Mouse (Mus musculus) limb, embryonic 13.5 days (tissue): ENCODE results near the gene Olfr196. TPM values are rescaled to one million over a fixed set of nuclear protein-coding genes. Genes with fewer than 3 reads are reported as not detected.
"Not testable (repeated sequence)": the region's sequence is repeated elsewhere in the genome, so short reads cannot be mapped to it uniquely, and the experiment has no call there.

ENCODE experiments used
- ATAC-seq: fragments of 200-750 bp; cut with Nextera tagmentation; 2 replicates; pipeline ENCODE4 v1.8.0; 2017; ENCODE audit warnings: low read depth, moderate number of reproducible peaks, moderate TSS enrichment; ENCODE audit not compliant: low FRiP score
- H3K27ac ChIP-seq: fragments of 300-500 bp; sonication (generic); 2 replicates; pipeline ENCODE4 v1.5.1; 2015; ENCODE audit warnings: inconsistent platforms, mild to moderate bottlenecking, moderate library complexity
- H3K27me3 ChIP-seq: fragments of 300-500 bp; sonication (generic); 2 replicates; pipeline ENCODE4 v1.6.1; 2015; ENCODE audit warnings: mild to moderate bottlenecking, inconsistent platforms
- H3K36me3 ChIP-seq: fragments of 300-500 bp; sonication (generic); 2 replicates; pipeline ENCODE4 v1.6.1; 2015; ENCODE audit warnings: inconsistent platforms, mild to moderate bottlenecking, moderate library complexity
- H3K4me1 ChIP-seq: fragments of 300-500 bp; sonication (generic); 2 replicates; pipeline ENCODE4 v1.6.1; 2015; ENCODE audit warnings: inconsistent platforms
- H3K4me2 ChIP-seq: fragments of 300-500 bp; sonication (generic); replicated peaks from 2 replicates; pipeline ENCODE4 v1.6.1; 2015; ENCODE audit warnings: inconsistent platforms, mild to moderate bottlenecking, moderate library complexity
- H3K4me3 ChIP-seq: fragments of 300-500 bp; sonication (generic); 2 replicates; pipeline ENCODE4 v1.5.1; 2015; ENCODE audit warnings: moderate library complexity, mild to moderate bottlenecking, inconsistent platforms
- H3K9ac ChIP-seq: fragments of 300-500 bp; sonication (generic); 2 replicates; pipeline ENCODE4 v1.6.1; 2015; ENCODE audit warnings: mild to moderate bottlenecking, inconsistent platforms
- H3K9me3 ChIP-seq: fragments of 300-500 bp; sonication (generic); 2 replicates; pipeline ENCODE4 v1.6.1; 2016; ENCODE audit warnings: inconsistent platforms
- WGBS: fragments of 180-500 bp; shearing (Covaris S2); methylation state at CpG from one replicate; pipeline ENCODE4 v1.1.7; 2015; 5-methylcytosine and 5-hydroxymethylcytosine counted together
- polyA plus RNA-seq: library from polyadenylated mRNA; unstranded; fragments of >200 nt; fragmentation: Nextera tagmentation; extraction: Ambion mirVana; gene quantifications from 2 replicates; pipeline ENCODE4 v1.2.1, GENCODE M21; 2015

Gene Olfr196
- not detected in 2 replicates for polyA plus RNA-seq

DNA sequence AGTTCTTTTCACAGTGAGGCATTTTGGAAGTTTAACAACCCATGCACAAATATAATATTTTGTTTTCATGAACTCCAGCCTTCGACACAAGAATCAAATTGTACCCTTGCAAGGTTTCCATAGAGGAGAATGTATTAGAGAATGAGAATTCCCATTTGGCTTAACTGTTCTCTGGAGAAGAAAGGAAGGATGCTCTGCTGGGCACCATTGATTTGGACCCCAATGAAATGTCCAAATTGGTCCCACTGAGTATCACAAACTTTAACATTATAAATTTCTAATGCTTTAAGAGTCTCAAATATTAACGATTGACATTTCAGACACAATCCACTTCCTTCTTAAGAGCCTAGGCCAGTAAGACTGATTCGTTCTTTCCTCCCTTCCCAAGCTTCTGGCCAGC, at the start of gene Olfr196:
TSS of gene Olfr196 (minus strand) at position 101 of the 400 bp plus-strand sequence.
- Histone ChIP-seq H3K27ac (no peak within 1 kb of the TSS), H3K27me3 (no peaks in the 10 kb centered on the region), H3K36me3 (no peaks in the 10 kb centered on the region), H3K9ac (no peak within 1 kb of the TSS), H3K9me3 (no peaks in the 10 kb centered on the region), H3K4me2 (no peak within 1 kb of the TSS), H3K4me3 (no peak within 1 kb of the TSS), H3K4me1 (no peaks in the 10 kb centered on the region)
- no peak for ATAC-seq
- 71% methylated on average over 3 of the region's 3 CpGs for WGBS

DNA sequence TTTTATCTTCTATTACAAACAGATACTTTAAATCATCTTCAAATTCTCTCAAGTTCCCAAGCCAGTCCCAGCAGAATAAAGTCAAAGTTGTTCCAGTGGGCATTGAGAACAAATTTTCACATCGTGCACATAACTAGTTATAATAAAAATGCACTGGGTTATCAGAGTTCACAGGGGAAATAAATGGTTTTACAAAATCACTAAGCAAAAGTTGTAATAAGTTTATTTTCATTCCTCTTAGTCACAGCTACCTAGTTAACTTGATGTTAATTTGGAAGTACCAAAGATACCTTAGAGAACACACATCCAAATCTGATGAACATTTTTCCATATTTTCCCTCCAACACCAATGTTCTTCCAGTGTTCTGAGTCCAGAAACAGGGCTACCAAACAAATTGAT, 49.4 kb upstream of the Olfr196 start, which contains the start of gene Olfr199:
TSS of gene Olfr199 (minus strand) at position 101 of the 400 bp plus-strand sequence.
- WGBS, result 73% methylated on average over 1 of the region's 1 CpGs
- ATAC-seq, result not testable (repeated sequence)

DNA sequence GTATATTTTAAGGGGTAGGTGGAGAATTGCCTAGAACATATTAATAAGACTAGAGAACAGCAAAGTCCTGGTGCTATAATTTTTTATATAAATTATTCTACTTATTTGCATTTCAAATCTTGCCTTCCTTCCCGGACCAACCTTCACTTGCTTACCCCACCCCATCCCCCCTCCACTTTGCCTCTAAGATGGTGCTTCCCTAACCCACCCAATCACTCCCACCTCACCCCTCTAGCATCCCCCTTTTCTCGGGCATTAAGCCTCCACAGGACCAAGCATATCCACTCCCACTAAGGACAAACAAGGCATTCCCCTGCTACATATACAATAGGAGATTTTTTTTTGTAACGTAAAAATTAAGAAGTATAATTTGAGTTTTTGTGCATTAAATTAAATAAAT, 47.6 kb upstream of the Olfr196 start:
- H3K27me3 ChIP-seq, H3K4me1 ChIP-seq, H3K36me3 ChIP-seq, H3K4me3 ChIP-seq, ATAC-seq, H3K27ac ChIP-seq, H3K9me3 ChIP-seq, H3K4me2 ChIP-seq, H3K9ac ChIP-seq: not testable (repeated sequence)
- 75% methylated on average over 3 of the region's 3 CpGs for WGBS

More for the DNA sequence above, 49.4 kb upstream of the Olfr196 start, which contains the start of gene Olfr199:
- H3K9me3 ChIP-seq, H3K4me2 ChIP-seq, H3K27me3 ChIP-seq, H3K4me1 ChIP-seq, H3K4me3 ChIP-seq, H3K36me3 ChIP-seq, H3K27ac ChIP-seq, H3K9ac ChIP-seq: not testable (repeated sequence)

DNA sequence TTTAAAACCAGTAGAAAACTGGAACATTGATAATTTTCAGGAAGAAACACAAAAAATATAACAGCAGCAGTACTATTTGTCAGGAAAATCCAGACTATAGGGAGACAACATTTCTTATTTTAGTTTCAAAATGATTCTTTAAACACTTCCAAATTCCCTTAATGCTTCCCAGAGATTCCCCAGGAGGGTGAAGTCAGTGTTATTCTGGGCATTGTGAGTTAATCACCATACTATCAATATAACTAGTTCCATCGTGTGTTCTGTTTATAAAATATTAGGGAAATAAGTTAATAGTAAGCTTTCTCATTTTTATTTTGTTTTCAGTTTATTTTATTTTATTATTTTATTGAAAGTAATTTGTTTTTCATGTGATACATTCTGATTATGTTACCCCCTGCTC, 33.2 kb upstream of the Olfr196 start, which contains the start of gene Olfr198:
TSS of gene Olfr198 (minus strand) at position 101 of the 400 bp plus-strand sequence.
- H3K9me3 ChIP-seq, H3K4me1 ChIP-seq, H3K4me2 ChIP-seq, ATAC-seq, H3K27me3 ChIP-seq, H3K4me3 ChIP-seq, H3K27ac ChIP-seq, H3K9ac ChIP-seq, H3K36me3 ChIP-seq: not testable (repeated sequence)
- WGBS, result 69% methylated on average over 1 of the region's 1 CpGs

DNA sequence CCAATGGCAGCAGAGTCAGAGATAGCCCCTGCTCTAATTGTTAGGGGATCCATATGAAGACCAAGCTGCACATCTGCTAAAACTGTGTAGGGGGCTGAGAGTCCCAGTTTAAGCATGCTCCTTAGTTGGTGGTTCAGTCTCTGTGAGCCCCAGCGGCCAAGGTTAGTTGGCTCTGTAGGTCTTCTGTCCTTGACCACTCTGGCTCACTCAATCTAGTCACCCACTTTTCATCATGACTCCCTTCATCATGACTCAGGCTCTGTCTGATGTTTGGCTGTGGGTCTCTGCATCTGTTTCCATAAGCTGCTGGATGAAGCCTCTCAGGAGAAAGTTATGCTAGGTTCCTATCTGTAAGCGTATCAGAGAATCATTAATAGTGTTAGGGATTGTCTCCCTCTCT, 18.3 kb downstream of the Olfr196 start:
- Histone ChIP-seq H3K27ac (no peak overlapping the region), H3K4me3 (no peak overlapping the region), H3K9ac (no peak overlapping the region), H3K4me1 (no peaks in the 10 kb centered on the region), H3K27me3 (no peaks in the 10 kb centered on the region), H3K36me3 (no peaks in the 10 kb centered on the region), H3K9me3 (no peaks in the 10 kb centered on the region), H3K4me2 (no peak overlapping the region)
- 85% methylated on average over 2 of the region's 2 CpGs for WGBS
- ATAC-seq, result no peak

DNA sequence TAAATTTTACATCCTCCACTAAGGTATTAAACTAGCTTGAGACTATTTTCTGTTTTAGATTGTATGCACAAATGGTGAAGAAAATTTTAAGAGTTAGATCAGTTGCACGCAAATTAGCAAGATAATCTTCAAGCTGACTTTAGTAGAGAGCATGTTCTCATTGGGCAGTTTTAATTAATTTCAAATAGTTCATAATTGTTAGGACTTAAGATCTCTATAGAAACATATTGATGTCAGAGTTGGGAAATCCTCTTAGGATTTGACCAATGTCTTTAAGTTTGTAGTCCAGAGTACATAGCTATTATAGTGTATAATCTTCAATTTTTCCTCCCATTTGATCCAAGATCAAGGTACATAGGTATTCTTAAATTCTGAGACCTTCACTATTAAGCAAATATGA, 23.5 kb downstream of the Olfr196 start, which contains the start of gene Olfr195:
TSS of gene Olfr195 (plus strand) at position 301 of the 400 bp plus-strand sequence.
- H3K4me2 ChIP-seq, result no peak within 1 kb of the TSS
- WGBS, result 82% methylated on average over 1 of the region's 1 CpGs
- no peaks in the 10 kb centered on the region for H3K4me1 ChIP-seq
- no peak within 1 kb of the TSS for H3K9ac ChIP-seq
- H3K9me3 ChIP-seq, result no peaks in the 10 kb centered on the region
- no peaks in the 10 kb centered on the region for H3K27me3 ChIP-seq
- H3K36me3 ChIP-seq, result no peaks in the 10 kb centered on the region
- no peak for ATAC-seq
- H3K27ac ChIP-seq, result no peak within 1 kb of the TSS
- no peak within 1 kb of the TSS for H3K4me3 ChIP-seq

DNA sequence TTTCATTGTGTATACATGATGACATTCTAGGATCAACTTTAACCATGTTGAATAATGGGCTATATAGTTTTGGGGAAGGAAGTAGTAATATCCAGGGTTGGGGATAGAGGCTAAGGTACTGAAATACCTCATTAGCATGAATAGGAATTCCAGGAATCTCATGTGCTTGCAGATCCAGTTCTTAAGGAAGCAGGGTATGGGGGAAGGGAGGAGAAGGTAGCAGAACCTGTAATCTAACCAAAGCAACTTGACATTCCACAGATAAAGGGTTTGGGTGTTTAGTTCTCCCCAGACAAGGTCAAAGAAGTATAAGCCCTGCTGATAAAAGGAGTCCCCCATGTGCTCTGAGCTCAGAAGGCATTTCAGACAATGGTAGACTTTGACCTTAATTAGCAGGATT, 29.1 kb downstream of the Olfr196 start:
- no peaks in the 10 kb centered on the region for H3K27me3 ChIP-seq
- no peaks in the 10 kb centered on the region for H3K36me3 ChIP-seq
- H3K4me3 ChIP-seq, result no peak overlapping the region
- no peaks in the 10 kb centered on the region for H3K9me3 ChIP-seq
- ATAC-seq, result no peak
- H3K27ac ChIP-seq, result no peak overlapping the region
- no peaks in the 10 kb centered on the region for H3K4me1 ChIP-seq
- no peak overlapping the region for H3K9ac ChIP-seq
- no peak overlapping the region for H3K4me2 ChIP-seq

DNA sequence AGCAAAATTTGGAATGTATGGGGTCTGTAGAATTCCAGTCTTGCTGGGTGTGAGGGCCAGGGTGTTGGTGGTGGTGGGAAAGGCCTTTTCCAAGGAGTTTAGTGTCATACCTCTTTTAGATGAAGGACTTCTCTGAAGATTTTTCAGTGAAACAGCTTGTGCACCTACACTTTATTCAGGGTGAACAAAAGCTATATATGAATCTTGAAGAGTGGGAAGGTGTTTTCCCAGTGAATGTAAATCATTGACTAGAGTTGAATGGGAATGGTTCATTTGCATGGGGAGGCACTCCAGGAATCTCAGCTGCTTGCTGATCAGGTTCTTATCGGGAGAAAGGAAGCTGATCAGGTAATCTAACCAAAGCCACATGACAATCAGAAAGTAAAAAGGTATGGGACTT, 39.5 kb downstream of the Olfr196 start:
- H3K27ac ChIP-seq, result no peak overlapping the region
- H3K27me3 ChIP-seq, result no peaks in the 10 kb centered on the region
- 89% methylated on average over 1 of the region's 1 CpGs for WGBS
- no peaks in the 10 kb centered on the region for H3K36me3 ChIP-seq
- H3K9ac ChIP-seq, result no peak overlapping the region
- no peaks in the 10 kb centered on the region for H3K4me1 ChIP-seq
- no peak overlapping the region for H3K4me2 ChIP-seq
- H3K9me3 ChIP-seq, result no peaks in the 10 kb centered on the region
- no peak for ATAC-seq
- H3K4me3 ChIP-seq, result no peak overlapping the region

DNA sequence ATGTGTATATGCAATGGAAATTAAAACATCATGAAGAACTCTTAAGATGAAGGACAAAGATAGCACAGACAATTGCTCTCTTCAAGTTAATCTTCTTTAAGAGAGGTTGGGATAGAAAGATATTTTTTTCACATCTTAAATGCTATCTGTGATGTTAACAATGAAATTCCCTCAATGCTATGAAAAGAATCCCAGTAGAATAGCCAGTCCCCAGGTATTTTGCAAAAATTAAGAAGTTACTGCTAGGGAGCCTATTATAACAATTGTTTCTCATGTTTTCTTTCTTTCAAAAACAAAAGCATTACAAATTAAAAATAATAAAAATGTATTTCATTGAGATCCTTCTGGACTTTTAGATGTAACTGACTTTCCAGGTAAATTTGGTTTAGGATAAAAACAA, 49.3 kb downstream of the Olfr196 start, which contains the start of gene Olfr194:
TSS of gene Olfr194 (minus strand) at position 101 of the 400 bp plus-strand sequence.
- H3K9ac ChIP-seq, result no peak within 1 kb of the TSS

More for the DNA sequence above, 49.3 kb downstream of the Olfr196 start, which contains the start of gene Olfr194:
- no peaks in the 10 kb centered on the region for H3K4me1 ChIP-seq
- no peak within 1 kb of the TSS for H3K27ac ChIP-seq
- H3K9me3 ChIP-seq, result no peaks in the 10 kb centered on the region
- no peak within 1 kb of the TSS for H3K4me2 ChIP-seq
- no peaks in the 10 kb centered on the region for H3K27me3 ChIP-seq
- no peaks in the 10 kb centered on the region for H3K36me3 ChIP-seq
- no peak within 1 kb of the TSS for H3K4me3 ChIP-seq
- no peak for ATAC-seq

Other genes starting within 250 kb of the Olfr196 start
- gene Olfr181, start 241.7 kb downstream of the Olfr196 start, polyA plus RNA-seq, result not detected in 2 replicates
- not detected in 2 replicates for gene Olfr180, start 241.1 kb downstream of the Olfr196 start, polyA plus RNA-seq
- not detected in 2 replicates for gene Olfr183, start 175.1 kb downstream of the Olfr196 start, polyA plus RNA-seq
- gene Olfr186, start 140.2 kb downstream of the Olfr196 start, polyA plus RNA-seq, result not detected in 2 replicates
- gene Olfr187, start 130.7 kb downstream of the Olfr196 start, polyA plus RNA-seq, result not detected in 2 replicates
- gene Olfr190, start 92.4 kb downstream of the Olfr196 start, polyA plus RNA-seq, result not detected in 2 replicates
- not detected in 2 replicates for gene Olfr191, start 80.6 kb downstream of the Olfr196 start, polyA plus RNA-seq
- gene Olfr193, start 58.6 kb downstream of the Olfr196 start, polyA plus RNA-seq, result not detected in 2 replicates
- not detected in 2 replicates for gene Olfr194, start 49.4 kb downstream of the Olfr196 start, polyA plus RNA-seq
- gene Olfr195, start 23.4 kb downstream of the Olfr196 start, polyA plus RNA-seq, result not detected in 2 replicates
- not detected in 2 replicates for gene Olfr198, start 33.1 kb upstream of the Olfr196 start, polyA plus RNA-seq
- not detected in 2 replicates for gene Olfr199, start 49.3 kb upstream of the Olfr196 start, polyA plus RNA-seq
- not detected in 2 replicates for gene Olfr201, start 102.2 kb upstream of the Olfr196 start, polyA plus RNA-seq
- gene Olfr202, start 116.3 kb upstream of the Olfr196 start, polyA plus RNA-seq, result not detected in 2 replicates
- gene Olfr203, start 128.4 kb upstream of the Olfr196 start, polyA plus RNA-seq, result not detected in 2 replicates
- gene Olfr204, start 147.8 kb upstream of the Olfr196 start, polyA plus RNA-seq, result not detected in 2 replicates
- not detected in 2 replicates for gene Olfr205, start 160.7 kb upstream of the Olfr196 start, polyA plus RNA-seq
- gene Olfr206, start 178.8 kb upstream of the Olfr196 start, polyA plus RNA-seq, result not detected in 2 replicates
- gene Olfr209, start 193.5 kb upstream of the Olfr196 start, polyA plus RNA-seq, result not detected in 2 replicates
- 0.06 and 0.08 TPM in 2 replicates for gene Gabrr3, start 236.9 kb upstream of the Olfr196 start, polyA plus RNA-seq